8 mouse cellular contexts compared by ENCODE assay signal in genomic region chr8:87087451-87088095, GRCm38 (mm10).
A peak's percentile ranks its signal among the peaks of the same experiment; 100 is the strongest.
DNase-seq lines count a peak whose midpoint lies in the region; ATAC-seq and TF ChIP-seq lines count a peak whose summit lies in the region.

No protein-coding gene starts in this region.

- DNase-seq in lung, embryonic 14.5 days: peak; percentile 87
- DNase-seq in lung, adult 18-20 months: no peak
- peak; percentile 65 for DNase-seq in adrenal gland, postnatal 14 days
- DNase-seq in embryo, embryonic 10 days (ENCODE audit: low spot score): peak; percentile 78
- no peak for DNase-seq in layer of hippocampus, postnatal 10 days (ENCODE audit: low spot score in 2 of 2)
- no peak for DNase-seq in urinary bladder, postnatal 36 days (ENCODE audit: low spot score in 2 of 2)
- no peak for DNase-seq in c-Kit-positive CD71-positive TER-119-positive erythroid progenitor cells, embryonic 14.5 days (ENCODE audit: low spot score)

- H3K4me2 ChIP-seq in lung, embryonic 14.5 days: no peak overlapping the region
- H3K4me2 ChIP-seq in midbrain, embryonic 12.5 days (replicated peaks): 0 out of 2 replicates have a peak overlapping the region, but pooled peaks have one; percentile 7

- WGBS in lung, embryonic 14.5 days: 40% methylated on average over 9 of the region's 9 CpGs
- 42% methylated on average over 9 of the region's 9 CpGs for WGBS in midbrain, embryonic 12.5 days

- no peak for TF ChIP-seq CTCF in lung, embryonic 14.5 days (IDR thresholded peaks at IDR 0.05; ENCODE audit: low read depth)

- H3K4me1 ChIP-seq in lung, embryonic 14.5 days (ENCODE audit: insufficient read depth): no peaks in the 10 kb centered on the region
- 0 out of 2 replicates have a peak, but pooled peaks cover 2% of the 10 kb centered on the region for H3K4me1 ChIP-seq in midbrain, embryonic 12.5 days

- no peak for ATAC-seq in lung, embryonic 14.5 days (ENCODE audit: insufficient read depth)
- no peak for ATAC-seq in midbrain, embryonic 12.5 days (ENCODE audit: low FRiP score, low read depth)

- H3K4me3 ChIP-seq in lung, embryonic 14.5 days (ENCODE audit: low read depth, low read length): no peak overlapping the region
- H3K4me3 ChIP-seq in midbrain, embryonic 12.5 days: no peak overlapping the region

- no peaks in the 10 kb centered on the region for H3K36me3 ChIP-seq in lung, embryonic 14.5 days (ENCODE audit: insufficient read depth)
- H3K36me3 ChIP-seq in midbrain, embryonic 12.5 days: no peaks in the 10 kb centered on the region

- H3K27me3 ChIP-seq in lung, embryonic 14.5 days (ENCODE audit: insufficient read depth, low read length): no peaks in the 10 kb centered on the region
- H3K27me3 ChIP-seq in midbrain, embryonic 12.5 days: no peaks in the 10 kb centered on the region

- no peak overlapping the region for H3K9ac ChIP-seq in lung, embryonic 14.5 days
- no peak overlapping the region for H3K9ac ChIP-seq in midbrain, embryonic 12.5 days (replicated peaks)

- no peaks in the 10 kb centered on the region for H3K9me3 ChIP-seq in lung, embryonic 14.5 days (ENCODE audit: low read depth, low read length)
- no peaks in the 10 kb centered on the region for H3K9me3 ChIP-seq in midbrain, embryonic 12.5 days

- H3K27ac ChIP-seq in lung, embryonic 14.5 days (ENCODE audit: low read depth): no peak overlapping the region
- peak overlapping the region; percentile 60 for H3K27ac ChIP-seq in midbrain, embryonic 12.5 days (replicated peaks)

Comparison
In these comparisons a context has a peak if more than half of its experiments do, and no peak if none do; other contexts are left out.
1. DNase-seq: peak in lung, embryonic 14.5 days (single experiment), adrenal gland, postnatal 14 days (single experiment) and embryo, embryonic 10 days (single experiment); none in lung, adult 18-20 months (0 of 2), layer of hippocampus, postnatal 10 days (0 of 2), urinary bladder, postnatal 36 days (0 of 2) and c-Kit-positive CD71-positive TER-119-positive erythroid progenitor cells, embryonic 14.5 days (single experiment).